Mouse (Mus musculus) induced T-regulatory cell, adult 2 months (primary cell): ENCODE results near the gene Fyco1.
A peak's percentile ranks its signal among the peaks of the same experiment; 100 is the strongest.

ENCODE experiments used
- DNase-seq: peaks from one replicate; pipeline ENCODE4 v3.0.0-alpha.2; 2012; ENCODE audit warnings: low read depth

Fyco1 gene

GRCm38 (mm10) chr9:123851713-123852448, at the start of gene Fyco1:
Gene Fyco1, minus strand, starts transcription at chr9:123851899.
- peak; percentile 96 for DNase-seq

GRCm38 (mm10) chr9:123872049-123872448, 20.4 kb upstream of the Fyco1 start:
- DNase-seq = peak; percentile 87

GRCm38 (mm10) chr9:123869167-123869784, 17.6 kb upstream of the Fyco1 start:
- peak; percentile 61 for DNase-seq

GRCm38 (mm10) chr9:123863641-123864040, 11.9 kb upstream of the Fyco1 start:
- no peak for DNase-seq

GRCm38 (mm10) chr9:123862895-123863616, 11.4 kb upstream of the Fyco1 start:
- DNase-seq = no peak

- DNase-seq = no peak
Measured at GRCm38 (mm10) chr9:123861929-123862328, 10.2 kb upstream of the Fyco1 start, which contains the start of gene Xcr1. Gene Xcr1, minus strand, starts transcription at chr9:123862029.

- DNase-seq = no peak
Measured at GRCm38 (mm10) chr9:123856836-123857235, 5.1 kb upstream of the Fyco1 start.

- DNase-seq = peak; percentile 40
Measured at GRCm38 (mm10) chr9:123852449-123853390, 1.0 kb upstream of the Fyco1 start.

GRCm38 (mm10) chr9:123851062-123851712, 512 bp downstream of the Fyco1 start:
- DNase-seq = peak; percentile 89

GRCm38 (mm10) chr9:123850705-123851061, 1.0 kb downstream of the Fyco1 start:
- DNase-seq = no peak

GRCm38 (mm10) chr9:123849976-123850695, 1.6 kb downstream of the Fyco1 start:
- peak; percentile 45 for DNase-seq

- no peak for DNase-seq
Measured at GRCm38 (mm10) chr9:123846490-123846889, 5.2 kb downstream of the Fyco1 start.

- peak; percentile 55 for DNase-seq
Measured at GRCm38 (mm10) chr9:123845120-123845519, 6.6 kb downstream of the Fyco1 start.

GRCm38 (mm10) chr9:123844468-123844867, 7.2 kb downstream of the Fyco1 start:
- no peak for DNase-seq

- DNase-seq = peak; percentile 31
Measured at GRCm38 (mm10) chr9:123840243-123840642, 11.5 kb downstream of the Fyco1 start.

GRCm38 (mm10) chr9:123835851-123836250, 15.8 kb downstream of the Fyco1 start:
- peak; percentile 50 for DNase-seq

- no peak for DNase-seq
Measured at GRCm38 (mm10) chr9:123828916-123829315, 22.8 kb downstream of the Fyco1 start.

GRCm38 (mm10) chr9:123826631-123827030, 25.1 kb downstream of the Fyco1 start:
- DNase-seq = no peak

GRCm38 (mm10) chr9:123818601-123819000, 33.1 kb downstream of the Fyco1 start:
- no peak for DNase-seq

GRCm38 (mm10) chr9:123815996-123816395, 35.7 kb downstream of the Fyco1 start:
- DNase-seq = no peak

GRCm38 (mm10) chr9:123815444-123815843, 36.3 kb downstream of the Fyco1 start:
- no peak for DNase-seq
